Mouse (Mus musculus): ENCODE data around the gene Gm11042. TPM values are rescaled to one million over a fixed set of nuclear protein-coding genes. Genes with fewer than 3 reads are reported as not detected.

The Gm11042 gene
- total RNA-seq (2014; fragmentation: Nextera tagmentation) (not detected in 2 replicates), total RNA-seq (2017) (not detected in 2 replicates)

- no peak for ATAC-seq (replicated peaks; ENCODE audit: low FRiP score, low TSS enrichment, poor library complexity, severe bottlenecking)
These were observed at the start of gene Gm11042 for GRCm38 (mm10) chr12:74316344-74316973. TSS of gene Gm11042 (minus strand) at chr12:74316394.

DNA sequence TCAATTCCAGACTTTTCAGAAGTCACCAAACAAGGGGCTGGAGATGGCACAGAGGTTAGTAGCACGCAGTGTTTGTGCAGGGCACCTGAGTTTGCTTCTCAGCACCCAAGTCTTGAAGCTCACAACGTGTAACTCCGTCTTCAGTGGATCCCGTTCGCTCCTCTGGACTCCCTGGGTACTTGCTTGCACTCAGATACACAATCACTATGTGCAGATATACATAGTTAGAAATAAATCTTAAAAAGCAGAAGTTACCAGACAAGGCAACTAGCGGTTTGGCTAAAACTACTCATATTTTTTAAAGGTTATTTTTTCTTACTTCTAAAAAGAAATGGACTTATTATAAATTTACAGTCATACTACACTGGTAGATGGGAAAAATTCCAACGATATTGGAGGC, 48.3 kb upstream of the Gm11042 start:
- no peak for ATAC-seq (replicated peaks; ENCODE audit: low FRiP score, low TSS enrichment, poor library complexity, severe bottlenecking)

GRCm38 (mm10) chr12:74363076-74363475, 46.9 kb upstream of the Gm11042 start:
- ATAC-seq (replicated peaks; ENCODE audit: low FRiP score, low TSS enrichment, poor library complexity, severe bottlenecking) = no peak

GRCm38 (mm10) chr12:74362453-74362852, 46.3 kb upstream of the Gm11042 start:
- no peak for ATAC-seq (replicated peaks; ENCODE audit: low FRiP score, low TSS enrichment, poor library complexity, severe bottlenecking)

GRCm38 (mm10) chr12:74359791-74360190, 43.6 kb upstream of the Gm11042 start:
- no peak for ATAC-seq (replicated peaks; ENCODE audit: low FRiP score, low TSS enrichment, poor library complexity, severe bottlenecking)

- ATAC-seq (replicated peaks; ENCODE audit: low FRiP score, low TSS enrichment, poor library complexity, severe bottlenecking) = no peak
These were observed 41.6 kb upstream of the Gm11042 start for GRCm38 (mm10) chr12:74357806-74358205.

DNA sequence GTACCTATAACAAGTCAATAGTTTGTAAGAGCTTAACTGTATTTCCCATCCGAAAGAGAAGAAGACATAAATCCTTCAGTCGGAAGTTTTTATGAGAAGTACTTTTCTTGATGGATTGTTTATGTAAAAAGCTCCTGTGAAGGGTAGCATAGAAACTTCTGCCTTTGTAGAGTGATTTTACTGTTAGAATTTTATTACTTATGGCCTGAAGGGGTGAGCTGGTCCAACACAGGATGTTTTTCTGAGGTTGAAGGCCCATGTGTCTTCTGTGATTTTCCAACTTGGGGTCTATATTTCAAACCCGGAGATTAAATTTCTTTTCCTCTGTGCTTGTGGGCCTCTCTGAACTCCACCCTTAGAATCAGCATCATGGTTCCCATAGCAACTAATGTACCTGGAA, 26.5 kb upstream of the Gm11042 start:
- ATAC-seq (replicated peaks; ENCODE audit: low FRiP score, low TSS enrichment, poor library complexity, severe bottlenecking) = no peak

GRCm38 (mm10) chr12:74340070-74340469, 23.9 kb upstream of the Gm11042 start:
- ATAC-seq (replicated peaks; ENCODE audit: low FRiP score, low TSS enrichment, poor library complexity, severe bottlenecking) = no peak

DNA sequence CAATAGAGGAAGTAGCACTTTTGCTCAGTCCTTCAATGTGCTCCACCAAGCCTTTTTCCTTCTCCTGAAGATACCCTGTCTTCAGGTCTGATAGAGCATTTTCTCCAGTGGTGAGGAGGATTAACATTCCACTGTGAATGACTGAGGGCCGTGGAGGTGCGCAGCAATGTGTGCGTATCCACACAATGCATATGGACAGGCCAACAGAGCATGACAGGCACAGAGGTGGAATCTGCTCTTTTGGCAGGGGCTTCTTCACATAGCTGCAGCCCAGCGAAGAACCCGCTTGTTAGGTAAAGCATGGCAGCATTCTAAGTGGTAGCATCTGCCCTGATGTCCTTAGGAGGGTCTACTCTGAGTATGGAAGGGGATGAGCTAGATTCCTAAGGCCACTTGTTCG, 17.5 kb upstream of the Gm11042 start:
- no peak for ATAC-seq (replicated peaks; ENCODE audit: low FRiP score, low TSS enrichment, poor library complexity, severe bottlenecking)

DNA sequence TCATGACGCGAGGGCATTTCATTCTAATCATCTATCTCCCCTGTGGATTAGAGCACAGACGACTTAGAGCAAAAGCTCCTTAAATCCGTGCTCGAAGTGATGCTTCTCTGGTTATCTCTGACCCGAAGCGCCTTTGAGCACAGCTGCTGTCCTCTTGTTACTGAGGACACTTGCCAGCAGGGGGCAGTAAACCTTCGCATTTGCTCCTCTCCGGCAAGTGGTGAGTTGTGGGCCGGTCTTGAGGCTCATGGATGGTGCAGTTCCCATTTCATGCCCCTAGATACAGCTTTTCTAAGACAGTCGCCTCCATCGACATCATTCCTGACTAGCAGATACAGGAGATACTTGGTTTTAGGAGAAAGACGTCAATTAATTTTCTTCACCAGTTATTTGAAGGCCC, 16.8 kb upstream of the Gm11042 start:
- ATAC-seq (replicated peaks; ENCODE audit: low FRiP score, low TSS enrichment, poor library complexity, severe bottlenecking) = peak; percentile 87

DNA sequence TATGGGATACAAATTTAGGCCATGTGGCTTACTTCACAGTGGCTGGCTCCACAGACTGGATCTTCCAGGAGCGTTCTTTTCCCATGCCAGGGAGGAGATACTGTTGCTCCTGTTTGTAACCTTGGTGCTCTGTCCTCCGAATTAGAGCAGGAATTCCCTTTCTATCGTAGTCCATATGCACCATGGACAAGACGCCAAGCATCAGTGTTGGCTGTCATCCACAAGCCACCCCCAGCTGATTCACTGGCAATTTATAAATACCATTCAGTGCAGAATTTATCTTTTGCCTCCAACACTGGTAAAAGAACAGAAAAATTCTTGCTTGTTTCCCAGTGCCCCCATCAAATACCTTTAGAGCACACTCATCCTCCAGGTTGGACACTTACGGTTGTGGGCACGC, 13.6 kb upstream of the Gm11042 start:
- no peak for ATAC-seq (replicated peaks; ENCODE audit: low FRiP score, low TSS enrichment, poor library complexity, severe bottlenecking)

DNA sequence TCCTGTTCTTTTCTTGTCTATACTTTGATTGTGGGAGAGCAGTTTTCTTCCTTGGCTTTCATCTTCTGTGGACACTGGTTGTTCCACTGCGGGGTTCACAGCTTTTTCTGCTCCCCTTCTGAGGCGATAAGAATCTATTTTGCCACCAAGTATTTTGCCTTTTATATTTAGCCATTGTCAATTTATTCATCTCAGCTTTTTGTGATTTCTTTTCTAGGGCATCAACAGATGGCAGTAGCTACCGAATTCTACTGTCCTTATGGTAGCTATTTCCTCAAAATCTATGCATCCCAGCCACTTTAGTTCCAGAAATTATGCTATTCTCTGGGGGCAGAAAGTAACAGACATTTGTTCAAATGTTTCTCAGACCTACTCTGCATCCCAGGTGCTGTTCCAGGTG, 10.4 kb upstream of the Gm11042 start:
- ATAC-seq (replicated peaks; ENCODE audit: low FRiP score, low TSS enrichment, poor library complexity, severe bottlenecking) = no peak

DNA sequence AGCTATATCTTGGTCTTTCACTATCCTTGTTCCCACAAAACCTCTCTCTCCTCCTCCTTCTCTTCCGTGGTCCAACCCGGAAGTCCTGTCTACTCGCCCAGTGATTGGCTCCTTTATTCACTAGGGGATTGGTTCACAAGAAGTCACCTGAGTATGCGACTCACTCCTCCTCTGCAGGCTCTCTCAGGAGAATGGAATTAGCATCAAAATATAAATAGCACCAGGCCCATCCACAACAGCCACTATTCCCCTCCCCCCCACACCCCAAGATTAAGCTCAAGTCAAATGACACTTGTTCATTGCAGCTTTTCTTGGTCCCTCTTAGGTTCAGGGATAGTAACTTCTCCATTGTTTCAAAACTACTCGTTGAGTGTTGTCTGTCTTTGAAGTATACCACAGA, 5.8 kb upstream of the Gm11042 start:
- no peak for ATAC-seq (replicated peaks; ENCODE audit: low FRiP score, low TSS enrichment, poor library complexity, severe bottlenecking)

- ATAC-seq (replicated peaks; ENCODE audit: low FRiP score, low TSS enrichment, poor library complexity, severe bottlenecking) = peak; percentile 90
These were observed 4.1 kb upstream of the Gm11042 start for GRCm38 (mm10) chr12:74320318-74320717.

DNA sequence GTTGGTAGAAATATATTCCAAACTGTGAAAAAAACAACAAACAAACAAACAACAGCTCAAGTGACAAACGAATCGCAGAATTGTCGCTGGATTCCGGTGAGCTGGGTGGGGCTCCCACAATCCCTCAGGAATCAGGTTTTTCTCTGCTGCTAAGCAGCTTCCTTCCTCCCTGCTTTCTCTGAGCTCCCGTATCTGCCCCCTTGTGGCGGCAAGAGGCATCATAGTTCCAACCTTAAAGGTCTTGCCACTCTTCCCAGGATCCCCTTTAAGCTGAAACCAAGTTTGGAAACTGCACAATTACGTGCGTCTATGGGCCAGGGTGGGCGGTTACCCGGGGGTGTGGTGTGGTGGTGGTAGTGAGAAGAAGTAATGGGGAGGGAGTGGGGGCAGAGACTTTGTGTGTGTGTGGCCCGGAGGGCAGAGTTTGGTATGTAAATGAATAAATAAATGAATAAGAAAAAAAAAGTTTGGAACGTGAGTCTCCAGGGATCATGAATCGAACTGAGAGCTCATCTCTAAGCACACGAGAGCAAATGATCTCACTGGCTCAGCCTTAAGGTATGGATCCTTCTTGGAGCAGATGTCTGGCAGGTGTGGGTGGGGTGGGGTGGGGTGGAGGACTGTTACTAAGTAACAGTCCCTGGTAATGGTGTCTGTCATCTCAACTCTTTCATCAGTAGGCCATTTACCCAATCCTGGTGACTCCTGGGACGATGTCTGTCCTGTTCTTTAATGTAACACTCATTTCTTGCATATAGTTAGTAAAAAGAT, 980 bp upstream of the Gm11042 start:
- peak; percentile 86 for ATAC-seq (replicated peaks; ENCODE audit: low FRiP score, low TSS enrichment, poor library complexity, severe bottlenecking)

DNA sequence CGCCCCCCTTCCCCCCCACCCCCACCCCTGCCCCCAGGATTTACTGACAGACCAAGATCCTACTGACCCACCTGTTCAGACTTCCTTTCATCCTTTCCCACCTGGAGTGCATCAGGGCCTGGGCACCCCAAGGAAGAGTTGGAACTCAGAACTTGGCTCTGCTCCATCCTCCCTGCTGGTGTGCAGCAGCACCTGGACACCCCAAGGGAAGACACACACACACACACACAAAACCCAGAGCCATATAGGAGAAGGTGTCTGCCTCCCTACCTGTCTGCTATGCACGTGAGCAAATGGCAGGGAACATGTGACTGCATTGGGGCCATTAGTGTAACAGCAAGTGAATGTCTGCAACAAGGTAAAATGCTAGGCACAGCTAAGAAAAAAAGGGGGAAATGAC, 973 bp downstream of the Gm11042 start:
- ATAC-seq (replicated peaks; ENCODE audit: low FRiP score, low TSS enrichment, poor library complexity, severe bottlenecking) = no peak

- no peak for ATAC-seq (replicated peaks; ENCODE audit: low FRiP score, low TSS enrichment, poor library complexity, severe bottlenecking)
These were observed 3.6 kb downstream of the Gm11042 start for GRCm38 (mm10) chr12:74312611-74313010.

DNA sequence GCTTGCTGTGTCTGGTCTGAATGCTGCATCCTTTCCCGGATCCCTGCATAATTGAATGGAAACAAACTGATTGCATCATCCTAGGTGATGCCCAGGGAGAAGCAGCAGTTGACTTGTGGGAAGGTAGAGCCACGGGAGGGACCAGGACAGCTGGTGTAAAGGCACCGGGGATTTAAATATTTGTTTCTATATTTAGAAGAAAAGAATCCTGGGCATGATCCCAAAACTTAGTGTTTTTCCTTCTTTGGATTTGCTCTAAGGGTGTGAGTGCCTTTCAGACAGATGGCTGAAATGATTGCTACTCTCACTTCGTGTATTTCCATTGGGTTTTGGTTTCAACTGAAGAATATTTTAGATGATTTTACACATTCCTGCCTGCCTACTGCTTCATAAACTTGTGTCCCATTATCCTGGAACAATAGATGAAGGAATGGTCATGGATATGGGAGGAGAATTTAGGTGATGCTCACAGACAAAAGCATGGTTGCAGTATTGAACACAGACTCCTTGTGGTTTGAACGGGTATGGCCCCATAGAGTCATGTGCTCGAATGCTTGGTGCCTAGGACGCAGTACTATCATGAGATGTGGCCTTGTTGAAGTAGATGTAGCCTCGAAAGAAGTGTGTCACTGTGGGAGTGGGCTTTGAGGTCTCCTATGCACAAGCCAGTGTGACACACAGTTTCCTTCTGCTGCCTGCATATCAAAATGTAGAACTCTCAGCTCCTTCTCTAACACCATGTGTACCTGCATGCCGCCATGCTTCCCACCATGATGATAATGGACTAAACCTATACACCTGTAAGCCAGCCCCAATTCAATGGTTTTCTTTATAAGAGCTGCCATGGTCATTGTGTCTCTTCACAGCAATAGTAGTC, 12.5 kb downstream of the Gm11042 start:
- no peak for ATAC-seq (replicated peaks; ENCODE audit: low FRiP score, low TSS enrichment, poor library complexity, severe bottlenecking)

- ATAC-seq (replicated peaks; ENCODE audit: low FRiP score, low TSS enrichment, poor library complexity, severe bottlenecking) = no peak
These were observed 14.6 kb downstream of the Gm11042 start for GRCm38 (mm10) chr12:74301559-74301958.

- no peak for ATAC-seq (replicated peaks; ENCODE audit: low FRiP score, low TSS enrichment, poor library complexity, severe bottlenecking)
These were observed 19.8 kb downstream of the Gm11042 start for GRCm38 (mm10) chr12:74296374-74296773.

Measured in megakaryocyte-erythroid progenitor cell, adult 5-6 weeks (primary cell).